Mouse (Mus musculus) ES-E14 (cell line): ENCODE results near the gene Ace3.
A peak's percentile ranks its signal among the peaks of the same experiment; 100 is the strongest.

Source experiments
- CHD2 ChIP-seq: IDR thresholded peaks from 2 replicates; pipeline ENCODE4 v1.6.1; 2014; ENCODE audit warnings: mild to moderate bottlenecking, low read depth, low read length, inconsistent platforms
- HCFC1 ChIP-seq: IDR thresholded peaks from 2 replicates; pipeline ENCODE4 v1.6.1; 2012; ENCODE audit warnings: low read length, inconsistent platforms, borderline replicate concordance; ENCODE audit not compliant: insufficient read depth
- MAFK ChIP-seq: IDR thresholded peaks from 2 replicates; pipeline ENCODE4 v1.6.1; 2014; ENCODE audit warnings: mild to moderate bottlenecking, low read depth, low read length, inconsistent platforms; ENCODE audit not compliant: insufficient read depth
- ZC3H11A ChIP-seq: IDR thresholded peaks from 2 replicates; pipeline ENCODE4 v1.6.1; 2012; ENCODE audit warnings: low read depth, mild to moderate bottlenecking, inconsistent platforms, low read length, borderline replicate concordance
- ZNF384 ChIP-seq: IDR thresholded peaks from 2 replicates; pipeline ENCODE4 v1.6.1; 2012; ENCODE audit warnings: low read depth, low read length, inconsistent platforms

GRCm38 (mm10) chr11:106036548-106037417 is 42.3 kb downstream of the Ace3 start, which contains the start of gene Dcaf7:
- no peak for TF ChIP-seq ZC3H11A
- no peak for TF ChIP-seq ZNF384
- TF ChIP-seq CHD2 = peak; percentile 92
- TF ChIP-seq HCFC1 = no peak
- TF ChIP-seq MAFK = no peak
